Mouse (Mus musculus): Measurements from ENCODE around the gene Pofut1.
"Not testable (repeated sequence)": the region's sequence is repeated elsewhere in the genome, so short reads cannot be mapped to it uniquely, and the experiment has no call there.

Gene Pofut1

GRCm38 (mm10) chr2:153239021-153239859, 2.1 kb upstream of the Pofut1 start:
- DNase-seq (ENCODE audit: low spot score), result no peak

- no peak for DNase-seq (ENCODE audit: low spot score)
These were observed 1.4 kb upstream of the Pofut1 start for GRCm38 (mm10) chr2:153239860-153240480.

GRCm38 (mm10) chr2:153240701-153241235, 565 bp upstream of the Pofut1 start:
- no peak for DNase-seq (ENCODE audit: low spot score)

GRCm38 (mm10) chr2:153242156-153242555, 823 bp downstream of the Pofut1 start:
- DNase-seq (ENCODE audit: low spot score), result no peak

GRCm38 (mm10) chr2:153249751-153250150, 8.4 kb downstream of the Pofut1 start:
- DNase-seq (ENCODE audit: low spot score), result no peak

- DNase-seq (ENCODE audit: low spot score), result no peak
These were observed 15.3 kb downstream of the Pofut1 start for GRCm38 (mm10) chr2:153256604-153257003.

GRCm38 (mm10) chr2:153259030-153259863, 17.9 kb downstream of the Pofut1 start:
- no peak for DNase-seq (ENCODE audit: low spot score)

GRCm38 (mm10) chr2:153259864-153260674, 18.7 kb downstream of the Pofut1 start:
- DNase-seq (ENCODE audit: low spot score), result no peak

GRCm38 (mm10) chr2:153263053-153263452, 21.7 kb downstream of the Pofut1 start:
- DNase-seq (ENCODE audit: low spot score), result no peak

- no peak for DNase-seq (ENCODE audit: low spot score)
These were observed 26.0 kb downstream of the Pofut1 start for GRCm38 (mm10) chr2:153267331-153267730.

GRCm38 (mm10) chr2:153270231-153270915, 29.0 kb downstream of the Pofut1 start:
- not testable (repeated sequence) for DNase-seq (ENCODE audit: low spot score)

- not testable (repeated sequence) for DNase-seq (ENCODE audit: low spot score)
These were observed 33.0 kb downstream of the Pofut1 start for GRCm38 (mm10) chr2:153274200-153274918.

- no peak for DNase-seq (ENCODE audit: low spot score)
These were observed 33.5 kb downstream of the Pofut1 start for GRCm38 (mm10) chr2:153274919-153275247.

GRCm38 (mm10) chr2:153275577-153275976, 34.2 kb downstream of the Pofut1 start:
- not testable (repeated sequence) for DNase-seq (ENCODE audit: low spot score)

- DNase-seq (ENCODE audit: low spot score), result no peak
These were observed 35.1 kb downstream of the Pofut1 start for GRCm38 (mm10) chr2:153276440-153276839.

- DNase-seq (ENCODE audit: low spot score), result not testable (repeated sequence)
These were observed 35.5 kb downstream of the Pofut1 start for GRCm38 (mm10) chr2:153276846-153277245.

- DNase-seq (ENCODE audit: low spot score), result no peak
These were observed 37.0 kb downstream of the Pofut1 start for GRCm38 (mm10) chr2:153278357-153278756.

- DNase-seq (ENCODE audit: low spot score), result no peak
These were observed 42.6 kb downstream of the Pofut1 start for GRCm38 (mm10) chr2:153283919-153284318.

GRCm38 (mm10) chr2:153286524-153286923, 45.2 kb downstream of the Pofut1 start:
- no peak for DNase-seq (ENCODE audit: low spot score)

GRCm38 (mm10) chr2:153287835-153288234, 46.5 kb downstream of the Pofut1 start:
- DNase-seq (ENCODE audit: low spot score), result no peak

Data from urinary bladder, postnatal 14 days (tissue).